Mouse (Mus musculus): ENCODE results near the gene Sgce. TPM values are rescaled to one million over a fixed set of nuclear protein-coding genes. Genes with fewer than 3 reads are reported as not detected.

Sgce gene
- polyA plus RNA-seq, 1 experiment from 2014 or later, result 53.4 TPM

GRCm38 (mm10) chr6:4680576-4680975 lies 66.4 kb downstream of the Sgce start:
- Histone ChIP-seq H3K4me3 (ENCODE audit: low read depth, low read length) (no peak overlapping the region), H3K36me3 (ENCODE audit: control insufficient read depth, insufficient read depth, low read length) (no peaks in the 10 kb centered on the region), H3K27ac (replicated peaks; ENCODE audit: low read depth, low read length) (no peak overlapping the region), H3K4me2 (ENCODE audit: low read depth, severe bottlenecking) (no peak overlapping the region), H3K4me1 (ENCODE audit: control insufficient read depth, insufficient read depth, low read length) (peaks cover 6% of the 10 kb centered on the region; the same call in 1 of the 2 replicates), H3K27me3 (ENCODE audit: control insufficient read depth, insufficient read depth, low read length) (no peaks in the 10 kb centered on the region), H3K9ac (ENCODE audit: low read length) (no peak overlapping the region), H3K9me3 (ENCODE audit: control insufficient read depth, low read length) (no peaks in the 10 kb centered on the region)
- 89% methylated on average over 4 of the region's 4 CpGs for WGBS
- ATAC-seq (ENCODE audit: insufficient number of reproducible peaks, low FRiP score, low TSS enrichment, low read depth) (no peak), DNase-seq (ENCODE audit: low spot score) (no peak)

- Histone ChIP-seq H3K9me3 (ENCODE audit: control insufficient read depth, low read length) (no peaks in the 10 kb centered on the region), H3K27ac (replicated peaks; ENCODE audit: low read depth, low read length) (no peak overlapping the region), H3K36me3 (ENCODE audit: control insufficient read depth, insufficient read depth, low read length) (no peaks in the 10 kb centered on the region), H3K4me1 (ENCODE audit: control insufficient read depth, insufficient read depth, low read length) (peaks cover 4% of the 10 kb centered on the region; the same call in 1 of the 2 replicates), H3K4me3 (ENCODE audit: low read depth, low read length) (no peak overlapping the region), H3K4me2 (ENCODE audit: low read depth, severe bottlenecking) (no peak overlapping the region), H3K9ac (ENCODE audit: low read length) (no peak overlapping the region), H3K27me3 (ENCODE audit: control insufficient read depth, insufficient read depth, low read length) (no peaks in the 10 kb centered on the region)
- DNase-seq (ENCODE audit: low spot score) (no peak), ATAC-seq (ENCODE audit: insufficient number of reproducible peaks, low FRiP score, low TSS enrichment, low read depth) (no peak)
- 81% methylated on average over 1 of the region's 1 CpGs for WGBS
Observed at GRCm38 (mm10) chr6:4679981-4680380, 67.0 kb downstream of the Sgce start.

GRCm38 (mm10) chr6:4677356-4677761 lies 69.6 kb downstream of the Sgce start:
- no peaks in the 10 kb centered on the region for H3K4me1 ChIP-seq (ENCODE audit: control insufficient read depth, insufficient read depth, low read length)
- H3K4me3 ChIP-seq (ENCODE audit: low read depth, low read length), result no peak overlapping the region
- H3K27ac ChIP-seq (replicated peaks; ENCODE audit: low read depth, low read length), result no peak overlapping the region
- H3K4me2 ChIP-seq (ENCODE audit: low read depth, severe bottlenecking), result no peak overlapping the region
- H3K9ac ChIP-seq (ENCODE audit: low read length), result no peak overlapping the region
- no peaks in the 10 kb centered on the region for H3K36me3 ChIP-seq (ENCODE audit: control insufficient read depth, insufficient read depth, low read length)
- no peaks in the 10 kb centered on the region for H3K27me3 ChIP-seq (ENCODE audit: control insufficient read depth, insufficient read depth, low read length)
- WGBS, result 84% methylated on average over 1 of the region's 1 CpGs
- H3K9me3 ChIP-seq (ENCODE audit: control insufficient read depth, low read length), result no peaks in the 10 kb centered on the region
- ATAC-seq (ENCODE audit: insufficient number of reproducible peaks, low FRiP score, low TSS enrichment, low read depth) (no peak), DNase-seq (ENCODE audit: low spot score) (no peak)

GRCm38 (mm10) chr6:4665154-4665553 lies 81.9 kb downstream of the Sgce start:
- Histone ChIP-seq H3K9me3 (ENCODE audit: control insufficient read depth, low read length) (no peaks in the 10 kb centered on the region), H3K27ac (replicated peaks; ENCODE audit: low read depth, low read length) (no peak overlapping the region), H3K4me1 (ENCODE audit: control insufficient read depth, insufficient read depth, low read length) (no peaks in the 10 kb centered on the region), H3K27me3 (ENCODE audit: control insufficient read depth, insufficient read depth, low read length) (no peaks in the 10 kb centered on the region), H3K36me3 (ENCODE audit: control insufficient read depth, insufficient read depth, low read length) (no peaks in the 10 kb centered on the region), H3K4me2 (ENCODE audit: low read depth, severe bottlenecking) (no peak overlapping the region), H3K4me3 (ENCODE audit: low read depth, low read length) (no peak overlapping the region), H3K9ac (ENCODE audit: low read length) (no peak overlapping the region)
- ATAC-seq (ENCODE audit: insufficient number of reproducible peaks, low FRiP score, low TSS enrichment, low read depth), result no peak
- WGBS, result 97% methylated on average over 6 of the region's 6 CpGs
- DNase-seq (ENCODE audit: low spot score), result no peak

GRCm38 (mm10) chr6:4664313-4664712 lies 82.7 kb downstream of the Sgce start:
- Histone ChIP-seq H3K27ac (replicated peaks; ENCODE audit: low read depth, low read length) (no peak overlapping the region), H3K4me2 (ENCODE audit: low read depth, severe bottlenecking) (no peak overlapping the region), H3K4me1 (ENCODE audit: control insufficient read depth, insufficient read depth, low read length) (no peaks in the 10 kb centered on the region), H3K36me3 (ENCODE audit: control insufficient read depth, insufficient read depth, low read length) (no peaks in the 10 kb centered on the region), H3K9me3 (ENCODE audit: control insufficient read depth, low read length) (no peaks in the 10 kb centered on the region), H3K9ac (ENCODE audit: low read length) (no peak overlapping the region), H3K27me3 (ENCODE audit: control insufficient read depth, insufficient read depth, low read length) (no peaks in the 10 kb centered on the region), H3K4me3 (ENCODE audit: low read depth, low read length) (no peak overlapping the region)
- WGBS, result 54% methylated on average over 2 of the region's 2 CpGs
- DNase-seq (ENCODE audit: low spot score), result no peak
- ATAC-seq (ENCODE audit: insufficient number of reproducible peaks, low FRiP score, low TSS enrichment, low read depth), result no peak

- Histone ChIP-seq H3K27ac (replicated peaks; ENCODE audit: low read depth, low read length) (no peak overlapping the region), H3K4me3 (ENCODE audit: low read depth, low read length) (no peak overlapping the region), H3K9me3 (ENCODE audit: control insufficient read depth, low read length) (no peaks in the 10 kb centered on the region), H3K4me2 (ENCODE audit: low read depth, severe bottlenecking) (no peak overlapping the region), H3K27me3 (ENCODE audit: control insufficient read depth, insufficient read depth, low read length) (no peaks in the 10 kb centered on the region), H3K36me3 (ENCODE audit: control insufficient read depth, insufficient read depth, low read length) (no peaks in the 10 kb centered on the region), H3K4me1 (ENCODE audit: control insufficient read depth, insufficient read depth, low read length) (no peaks in the 10 kb centered on the region), H3K9ac (ENCODE audit: low read length) (no peak overlapping the region)
- WGBS, result 79% methylated on average over 2 of the region's 2 CpGs
- DNase-seq (ENCODE audit: low spot score) (no peak), ATAC-seq (ENCODE audit: insufficient number of reproducible peaks, low FRiP score, low TSS enrichment, low read depth) (no peak)
Observed at GRCm38 (mm10) chr6:4663516-4663915, 83.5 kb downstream of the Sgce start.

GRCm38 (mm10) chr6:4658861-4659260 lies 88.1 kb downstream of the Sgce start:
- Histone ChIP-seq H3K4me1 (ENCODE audit: control insufficient read depth, insufficient read depth, low read length) (no peaks in the 10 kb centered on the region), H3K9ac (ENCODE audit: low read length) (no peak overlapping the region), H3K4me2 (ENCODE audit: low read depth, severe bottlenecking) (no peak overlapping the region), H3K27ac (replicated peaks; ENCODE audit: low read depth, low read length) (no peak overlapping the region), H3K4me3 (ENCODE audit: low read depth, low read length) (no peak overlapping the region), H3K27me3 (ENCODE audit: control insufficient read depth, insufficient read depth, low read length) (no peaks in the 10 kb centered on the region), H3K36me3 (ENCODE audit: control insufficient read depth, insufficient read depth, low read length) (no peaks in the 10 kb centered on the region), H3K9me3 (ENCODE audit: control insufficient read depth, low read length) (no peaks in the 10 kb centered on the region)
- WGBS, result 87% methylated on average over 13 of the region's 13 CpGs
- ATAC-seq (ENCODE audit: insufficient number of reproducible peaks, low FRiP score, low TSS enrichment, low read depth), result no peak
- DNase-seq (ENCODE audit: low spot score), result no peak

- Histone ChIP-seq H3K4me1 (ENCODE audit: control insufficient read depth, insufficient read depth, low read length) (no peaks in the 10 kb centered on the region), H3K9me3 (ENCODE audit: control insufficient read depth, low read length) (no peaks in the 10 kb centered on the region), H3K4me2 (ENCODE audit: low read depth, severe bottlenecking) (no peak overlapping the region), H3K36me3 (ENCODE audit: control insufficient read depth, insufficient read depth, low read length) (no peaks in the 10 kb centered on the region), H3K27me3 (ENCODE audit: control insufficient read depth, insufficient read depth, low read length) (no peaks in the 10 kb centered on the region), H3K27ac (replicated peaks; ENCODE audit: low read depth, low read length) (no peak overlapping the region), H3K9ac (ENCODE audit: low read length) (no peak overlapping the region), H3K4me3 (ENCODE audit: low read depth, low read length) (no peak overlapping the region)
- ATAC-seq (ENCODE audit: insufficient number of reproducible peaks, low FRiP score, low TSS enrichment, low read depth), result no peak
- no peak for DNase-seq (ENCODE audit: low spot score)
- 92% methylated on average over 4 of the region's 4 CpGs for WGBS
Observed at GRCm38 (mm10) chr6:4655924-4656323, 91.1 kb downstream of the Sgce start.

GRCm38 (mm10) chr6:4655466-4655865 lies 91.5 kb downstream of the Sgce start:
- no peak overlapping the region for H3K27ac ChIP-seq (replicated peaks; ENCODE audit: low read depth, low read length)
- H3K4me2 ChIP-seq (ENCODE audit: low read depth, severe bottlenecking), result no peak overlapping the region
- H3K4me1 ChIP-seq (ENCODE audit: control insufficient read depth, insufficient read depth, low read length), result no peaks in the 10 kb centered on the region
- H3K36me3 ChIP-seq (ENCODE audit: control insufficient read depth, insufficient read depth, low read length), result no peaks in the 10 kb centered on the region
- no peak for DNase-seq (ENCODE audit: low spot score)
- H3K9ac ChIP-seq (ENCODE audit: low read length), result no peak overlapping the region
- H3K9me3 ChIP-seq (ENCODE audit: control insufficient read depth, low read length), result no peaks in the 10 kb centered on the region
- no peaks in the 10 kb centered on the region for H3K27me3 ChIP-seq (ENCODE audit: control insufficient read depth, insufficient read depth, low read length)
- no peak for ATAC-seq (ENCODE audit: insufficient number of reproducible peaks, low FRiP score, low TSS enrichment, low read depth)
- no peak overlapping the region for H3K4me3 ChIP-seq (ENCODE audit: low read depth, low read length)
- 84% methylated on average over 5 of the region's 5 CpGs for WGBS

Measured in limb, embryonic 11.5 days (tissue).